Mouse (Mus musculus) kidney, embryonic 14.5 days (tissue): Measurements from ENCODE around the gene Hsf5. TPM values are rescaled to one million over a fixed set of nuclear protein-coding genes. Genes with fewer than 3 reads are reported as not detected.

Source experiments
- ATAC-seq: fragments of 200-750 bp; cut with Nextera tagmentation; 2 replicates; pipeline ENCODE4 v1.8.0; 2017; ENCODE audit warnings: moderate number of reproducible peaks, mild to moderate bottlenecking, moderate TSS enrichment, moderate library complexity; ENCODE audit not compliant: low FRiP score, low TSS enrichment
- H3K27ac ChIP-seq: fragments of 300-500 bp; sonication (generic); 2 replicates; pipeline ENCODE4 v1.5.1; 2014; ENCODE audit warnings: low read depth, mild to moderate bottlenecking, low read length, moderate library complexity, mixed read lengths
- H3K27me3 ChIP-seq: fragments of 300-500 bp; sonication (generic); 2 replicates; pipeline ENCODE4 v1.6.1; 2014; ENCODE audit warnings: mild to moderate bottlenecking, low read length; ENCODE audit not compliant: control insufficient read depth, insufficient read depth
- H3K36me3 ChIP-seq: fragments of 300-500 bp; sonication (generic); 2 replicates; pipeline ENCODE4 v1.6.1; 2014; ENCODE audit warnings: low read length, mixed read lengths; ENCODE audit not compliant: control insufficient read depth, insufficient read depth
- H3K4me1 ChIP-seq: fragments of 300-500 bp; sonication (generic); 2 replicates; pipeline ENCODE4 v1.6.1; 2014; ENCODE audit warnings: low read length, mixed read lengths; ENCODE audit not compliant: control insufficient read depth, insufficient read depth
- H3K4me2 ChIP-seq: fragments of 300-500 bp; sonication (generic); replicated peaks from 2 replicates; pipeline ENCODE4 v1.6.1; 2014; ENCODE audit warnings: low read depth, mild to moderate bottlenecking, low read length
- H3K4me3 ChIP-seq: fragments of 300-500 bp; sonication (generic); 2 replicates; pipeline ENCODE4 v1.5.1; 2014; ENCODE audit warnings: mild to moderate bottlenecking, low read length
- H3K9ac ChIP-seq: fragments of 300-500 bp; sonication (generic); 2 replicates; pipeline ENCODE4 v1.6.1; 2014; ENCODE audit warnings: low read depth, mild to moderate bottlenecking, low read length, moderate library complexity
- H3K9me3 ChIP-seq: fragments of 300-500 bp; sonication (generic); 2 replicates; pipeline ENCODE4 v1.6.1; 2016; ENCODE audit warnings: low read length; ENCODE audit not compliant: control insufficient read depth
- WGBS: fragments of 180-500 bp; shearing (Covaris S2); extraction: QIAGEN DNeasy Blood & Tissue Kit; methylation state at CpG from one replicate; pipeline ENCODE4 v1.1.7; 2014; 5-methylcytosine and 5-hydroxymethylcytosine counted together
- polyA plus RNA-seq: library from polyadenylated mRNA; unstranded; fragments of >200 nt; fragmentation: Nextera tagmentation; extraction: Ambion mirVana; gene quantifications from 2 replicates; pipeline ENCODE4 v1.2.1, GENCODE M21; 2014

Gene Hsf5
- polyA plus RNA-seq, 1 experiment from 2014 or later, result 0.24 TPM

DNA sequence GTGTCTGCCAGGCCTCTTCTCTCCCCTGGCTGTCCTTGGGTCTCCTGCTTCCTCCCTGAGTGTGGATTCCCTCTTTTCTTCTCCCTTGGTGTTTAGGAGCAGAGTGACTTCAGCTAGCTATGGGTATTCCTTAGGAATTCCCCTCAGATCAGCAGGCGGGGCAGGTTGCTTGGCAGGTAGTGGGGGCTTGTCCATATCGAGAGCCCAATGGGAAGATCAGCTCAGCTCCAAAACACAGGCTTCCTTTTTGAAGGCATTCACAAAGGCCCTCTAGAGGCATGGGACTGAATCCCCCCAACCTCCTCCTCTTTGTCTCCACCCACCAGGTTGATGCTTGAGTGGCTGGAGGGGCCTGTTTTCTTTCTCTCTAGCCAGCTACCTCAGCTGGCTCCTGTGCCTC, 20.5 kb upstream of the Hsf5 start:
- Histone ChIP-seq H3K9me3 (no peaks in the 10 kb centered on the region), H3K4me1 (peaks cover 36% of the 10 kb centered on the region), H3K4me3 (peak overlapping the region; percentile 78), H3K27ac (peak overlapping the region; percentile 42; the same call in 1 of the 2 replicates), H3K9ac (peak overlapping the region; percentile 81; the same call in 1 of the 2 replicates), H3K4me2 (peak overlapping the region; percentile 92), H3K36me3 (peaks cover 51% of the 10 kb centered on the region), H3K27me3 (no peaks in the 10 kb centered on the region)
- WGBS, result 33% methylated on average over 2 of the region's 2 CpGs
- ATAC-seq, result no peak

DNA sequence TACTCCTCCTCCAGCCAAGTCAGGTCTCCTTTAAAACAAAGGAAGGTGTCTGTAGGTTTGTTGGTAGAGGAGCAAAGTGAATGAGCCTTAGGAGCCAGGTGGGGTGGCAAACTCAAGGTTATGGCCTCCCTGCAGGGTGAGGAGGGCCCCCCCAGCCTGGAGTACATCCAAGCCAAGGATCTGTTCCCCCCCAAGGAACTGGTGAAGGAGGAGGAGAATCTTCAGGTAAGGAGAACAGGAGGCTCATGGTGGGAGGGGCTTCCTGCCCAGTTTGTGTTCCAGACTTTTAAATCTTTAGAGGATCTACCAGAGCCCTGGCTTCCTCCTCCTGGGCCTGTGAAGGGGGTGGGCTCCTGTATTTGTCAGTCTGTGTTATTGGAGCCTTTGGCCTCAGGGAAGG, 19.9 kb upstream of the Hsf5 start:
- Histone ChIP-seq H3K4me1 (peaks cover 36% of the 10 kb centered on the region), H3K9ac (peak overlapping the region; percentile 81; the same call in 1 of the 2 replicates), H3K4me2 (no peak overlapping the region), H3K4me3 (no peak overlapping the region; the same call in 1 of the 2 replicates), H3K9me3 (no peaks in the 10 kb centered on the region), H3K27me3 (no peaks in the 10 kb centered on the region), H3K27ac (no peak overlapping the region), H3K36me3 (peaks cover 57% of the 10 kb centered on the region)
- ATAC-seq, result no peak

DNA sequence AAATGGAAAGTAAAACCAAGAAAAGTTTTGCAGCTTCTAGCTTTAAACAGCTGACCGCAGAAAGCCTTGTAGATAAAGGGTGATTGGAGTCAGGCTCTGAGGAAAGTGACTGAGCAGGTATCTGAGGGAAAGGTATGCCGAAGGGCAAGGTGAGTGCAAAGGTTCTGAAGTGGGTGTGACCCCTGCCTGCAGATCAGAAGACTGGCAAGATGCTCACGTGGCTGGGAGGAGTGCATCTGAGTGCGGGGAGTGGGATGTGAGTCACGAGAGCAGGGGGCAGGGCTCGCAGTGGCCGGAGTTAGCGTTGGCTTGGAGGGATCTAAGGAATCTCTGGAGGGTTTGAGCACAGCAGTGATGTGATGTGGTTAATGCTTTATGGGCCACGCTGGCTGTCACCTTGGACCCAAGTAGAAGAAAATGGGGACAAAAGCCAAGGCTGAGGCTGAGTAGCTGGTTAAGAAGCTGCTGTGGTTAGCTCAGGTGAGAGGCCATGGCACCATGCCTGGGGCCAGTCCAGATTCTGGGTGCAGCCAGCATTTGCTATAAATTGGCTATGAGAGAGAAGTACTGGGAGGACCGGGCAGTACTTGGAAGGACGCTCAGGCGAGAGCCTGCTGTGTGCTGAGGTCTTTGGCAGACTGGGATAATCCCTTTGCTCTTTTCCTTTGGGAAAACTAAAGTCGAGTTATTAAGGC, 17.4 kb upstream of the Hsf5 start:
- Histone ChIP-seq H3K9me3 (no peaks in the 10 kb centered on the region), H3K27ac (no peak overlapping the region), H3K9ac (no peak overlapping the region), H3K36me3 (peaks cover 77% of the 10 kb centered on the region), H3K4me3 (no peak overlapping the region), H3K4me2 (no peak overlapping the region), H3K4me1 (peaks cover 20% of the 10 kb centered on the region), H3K27me3 (no peaks in the 10 kb centered on the region)
- ATAC-seq, result no peak
- 89% methylated on average over 13 of the region's 13 CpGs for WGBS

DNA sequence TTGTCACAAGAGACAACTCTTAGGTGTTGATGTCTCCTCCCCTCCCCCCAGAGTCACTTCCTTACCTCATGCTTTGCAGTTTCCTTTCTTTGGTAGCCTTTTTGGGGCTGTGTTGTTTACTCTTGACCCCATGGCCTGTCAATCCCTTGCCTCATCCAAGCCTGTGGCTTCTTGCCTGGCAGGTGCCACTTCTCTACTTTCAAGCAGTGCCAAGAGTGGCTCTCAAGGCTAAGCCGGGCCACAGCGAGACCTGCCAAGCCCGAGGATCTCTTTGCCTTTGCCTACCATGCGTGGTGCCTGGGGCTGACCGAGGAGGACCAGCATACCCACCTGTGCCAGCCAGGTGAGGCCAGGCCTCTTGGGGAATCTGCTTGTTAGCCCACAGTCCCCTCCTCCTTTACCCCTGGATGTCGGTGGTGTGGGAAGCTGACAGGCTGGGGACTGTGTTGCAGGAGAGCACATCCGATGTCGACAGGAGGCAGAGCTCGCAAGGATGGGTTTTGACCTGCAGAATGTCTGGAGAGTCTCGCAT, 16.6 kb upstream of the Hsf5 start:
- Histone ChIP-seq H3K4me3 (no peak overlapping the region), H3K27me3 (no peaks in the 10 kb centered on the region), H3K27ac (no peak overlapping the region), H3K9me3 (no peaks in the 10 kb centered on the region), H3K36me3 (peaks cover 86% of the 10 kb centered on the region), H3K4me1 (peaks cover 13% of the 10 kb centered on the region), H3K4me2 (no peak overlapping the region), H3K9ac (no peak overlapping the region)
- ATAC-seq, result no peak
- 94% methylated on average over 10 of the region's 10 CpGs for WGBS

DNA sequence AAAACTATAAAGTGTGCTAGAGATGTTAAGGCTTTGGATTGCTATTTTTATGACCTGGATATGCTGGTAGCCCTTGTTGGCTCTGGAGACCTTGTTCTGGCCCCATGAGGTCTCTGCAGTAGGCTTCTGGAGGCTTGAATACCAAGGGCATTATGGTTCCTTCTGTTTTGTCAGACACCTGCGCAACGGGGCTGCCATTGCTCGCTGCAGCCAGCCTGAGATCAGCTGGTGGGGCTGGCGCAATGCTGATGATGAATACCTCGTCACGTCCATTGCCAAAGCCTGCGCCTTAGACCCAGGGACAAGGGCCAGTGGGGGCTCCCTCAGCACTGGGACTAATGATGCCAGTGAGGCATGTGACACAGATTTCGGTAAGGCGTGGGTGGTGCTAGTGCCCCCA, 14.7 kb upstream of the Hsf5 start:
- H3K4me2 ChIP-seq, result no peak overlapping the region
- no peak overlapping the region for H3K4me3 ChIP-seq
- no peaks in the 10 kb centered on the region for H3K9me3 ChIP-seq
- H3K9ac ChIP-seq, result no peak overlapping the region
- H3K4me1 ChIP-seq, result no peaks in the 10 kb centered on the region
- no peak for ATAC-seq
- H3K27me3 ChIP-seq, result no peaks in the 10 kb centered on the region
- no peak overlapping the region for H3K27ac ChIP-seq
- WGBS, result 94% methylated on average over 9 of the region's 9 CpGs
- peaks cover 99% of the 10 kb centered on the region for H3K36me3 ChIP-seq

DNA sequence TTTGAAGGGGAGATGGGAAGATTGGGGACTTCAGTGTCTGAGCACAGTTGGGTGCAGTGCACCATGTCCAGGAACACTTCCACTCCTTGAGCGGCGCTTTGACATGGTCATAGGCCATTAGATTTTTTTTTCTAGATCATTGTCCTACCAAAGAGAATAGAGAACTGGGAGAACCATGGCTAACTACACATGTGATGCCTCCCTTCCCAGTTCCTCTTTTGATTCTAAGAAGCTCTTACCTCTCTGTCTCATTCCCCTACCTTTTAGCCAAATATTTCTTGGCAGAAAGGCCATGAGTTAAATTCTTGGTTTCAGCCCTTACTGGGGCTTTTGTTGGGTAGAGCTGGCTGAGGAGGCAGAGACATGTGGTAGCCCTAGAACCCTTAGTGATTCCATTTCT, 13.4 kb upstream of the Hsf5 start:
- Histone ChIP-seq H3K9me3 (no peaks in the 10 kb centered on the region), H3K9ac (no peak overlapping the region), H3K4me2 (no peak overlapping the region), H3K27me3 (no peaks in the 10 kb centered on the region), H3K36me3 (peaks cover 99% of the 10 kb centered on the region), H3K27ac (no peak overlapping the region), H3K4me1 (no peaks in the 10 kb centered on the region), H3K4me3 (no peak overlapping the region)
- ATAC-seq, result no peak
- WGBS, result 96% methylated on average over 2 of the region's 2 CpGs

DNA sequence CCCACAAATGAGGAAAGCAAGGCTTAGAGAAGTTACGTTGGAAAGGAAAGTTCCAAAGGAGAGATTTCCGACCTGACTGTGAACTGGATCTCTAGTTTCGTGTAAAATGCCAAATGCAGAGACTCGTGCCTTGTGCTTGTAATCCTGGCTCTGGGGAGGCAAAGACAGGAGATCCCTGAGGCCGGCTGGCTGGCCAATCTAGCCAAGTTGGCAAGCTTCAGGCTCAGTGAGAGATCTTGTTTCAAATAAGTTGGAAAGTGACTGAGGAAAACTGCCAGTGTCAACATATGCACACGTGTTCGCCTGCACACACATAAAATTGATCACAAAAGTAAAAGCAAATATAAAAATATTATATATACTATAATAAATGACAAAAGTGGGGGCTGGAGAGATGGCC, 7.7 kb upstream of the Hsf5 start:
- no peaks in the 10 kb centered on the region for H3K27me3 ChIP-seq
- H3K4me1 ChIP-seq, result no peaks in the 10 kb centered on the region
- no peak overlapping the region for H3K9ac ChIP-seq
- 93% methylated on average over 7 of the region's 7 CpGs for WGBS
- no peak for ATAC-seq
- no peak overlapping the region for H3K4me2 ChIP-seq
- H3K36me3 ChIP-seq, result peaks cover 96% of the 10 kb centered on the region
- no peaks in the 10 kb centered on the region for H3K9me3 ChIP-seq
- H3K27ac ChIP-seq, result no peak overlapping the region
- H3K4me3 ChIP-seq, result no peak overlapping the region

DNA sequence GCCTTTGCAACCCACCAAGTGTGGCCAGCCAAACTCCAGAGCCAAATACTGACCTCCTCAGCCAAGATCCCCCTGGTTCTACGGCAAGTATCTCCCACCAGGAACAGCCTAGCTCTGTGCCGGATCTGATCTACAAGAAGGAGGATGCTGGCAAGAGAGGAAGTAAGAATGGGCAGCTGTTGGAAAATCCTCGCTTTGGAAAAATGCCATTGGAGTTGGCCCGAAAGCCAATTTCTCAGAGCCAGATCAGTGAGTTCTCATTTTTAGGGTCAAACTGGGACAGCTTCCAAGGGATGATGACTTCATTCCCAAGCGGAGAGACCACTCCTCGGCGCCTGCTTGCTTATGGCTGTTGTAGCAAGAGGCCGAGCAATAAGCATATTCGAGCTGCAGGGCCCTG, 5.4 kb upstream of the Hsf5 start:
- peaks cover 96% of the 10 kb centered on the region for H3K36me3 ChIP-seq
- H3K4me2 ChIP-seq, result no peak overlapping the region
- 90% methylated on average over 9 of the region's 9 CpGs for WGBS
- H3K27me3 ChIP-seq, result no peaks in the 10 kb centered on the region
- no peaks in the 10 kb centered on the region for H3K4me1 ChIP-seq
- H3K9ac ChIP-seq, result no peak overlapping the region
- no peak overlapping the region for H3K4me3 ChIP-seq
- ATAC-seq, result no peak
- H3K27ac ChIP-seq, result no peak overlapping the region
- peaks cover 2% of the 10 kb centered on the region; the same call in 1 of the 2 replicates for H3K9me3 ChIP-seq

DNA sequence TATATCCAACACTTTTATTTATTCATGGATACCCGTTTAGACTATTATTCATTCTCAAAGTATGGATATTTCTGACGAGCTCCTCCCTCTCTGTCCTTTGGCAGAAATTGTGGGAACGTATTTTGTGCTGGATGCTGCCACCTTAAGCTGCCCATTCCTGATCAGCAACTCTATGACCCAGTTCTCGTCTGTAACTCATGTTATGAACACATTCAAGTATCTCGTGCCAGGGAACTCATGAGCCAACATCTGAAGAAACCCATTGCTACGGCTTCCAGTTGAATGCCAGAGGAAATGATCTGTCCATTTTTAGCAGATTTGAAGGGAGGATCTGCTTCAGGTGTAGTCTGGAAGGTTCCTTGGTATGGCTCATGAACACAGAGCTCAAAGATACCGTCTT, 3.0 kb upstream of the Hsf5 start:
- Histone ChIP-seq H3K4me1 (no peaks in the 10 kb centered on the region), H3K9me3 (peaks cover 12% of the 10 kb centered on the region), H3K27me3 (no peaks in the 10 kb centered on the region), H3K9ac (no peak overlapping the region), H3K4me3 (no peak overlapping the region), H3K4me2 (no peak overlapping the region), H3K27ac (no peak overlapping the region), H3K36me3 (peaks cover 92% of the 10 kb centered on the region)
- ATAC-seq, result no peak
- 91% methylated on average over 7 of the region's 7 CpGs for WGBS
